Mouse (Mus musculus) limb, embryonic 11.5 days (tissue): Measurements from ENCODE around the gene Olfr1434. TPM values are rescaled to one million over a fixed set of nuclear protein-coding genes. Genes with fewer than 3 reads are reported as not detected.

ENCODE experiments used
- polyA plus RNA-seq: library from polyadenylated mRNA; unstranded; fragments of >200 nt; fragmentation: Nextera tagmentation; extraction: Ambion mirVana; gene quantifications from 2 replicates; pipeline ENCODE4 v1.2.1, GENCODE M21; 2014

Olfr1434 gene
- polyA plus RNA-seq, 1 experiment from 2014 or later, result not detected

Other genes with a start within 250 kb of the Olfr1434 start
- not detected in 2 replicates for gene Olfr1423, start 238.5 kb upstream of the Olfr1434 start, polyA plus RNA-seq
- not detected in 2 replicates for gene Olfr1424, start 217.2 kb upstream of the Olfr1434 start, polyA plus RNA-seq
- gene Olfr1425, start 202.1 kb upstream of the Olfr1434 start, polyA plus RNA-seq, result not detected in 2 replicates
- not detected in 2 replicates for gene Olfr1426, start 187.8 kb upstream of the Olfr1434 start, polyA plus RNA-seq
- gene Olfr1427, start 176.5 kb upstream of the Olfr1434 start, polyA plus RNA-seq, result not detected in 2 replicates
- not detected in 2 replicates for gene Olfr1428, start 164.0 kb upstream of the Olfr1434 start, polyA plus RNA-seq
- not detected in 2 replicates for gene Olfr76, start 156.7 kb upstream of the Olfr1434 start, polyA plus RNA-seq
- gene Olfr1555-ps1, start 109.7 kb upstream of the Olfr1434 start, polyA plus RNA-seq, result not detected in 2 replicates
- gene Olfr1431, start 79.2 kb upstream of the Olfr1434 start, polyA plus RNA-seq, result not detected in 2 replicates
- gene Olfr1432, start 47.3 kb upstream of the Olfr1434 start, polyA plus RNA-seq, result not detected in 2 replicates
- gene Olfr262, start 38.2 kb upstream of the Olfr1434 start, polyA plus RNA-seq, result not detected in 2 replicates
- gene Olfr235, start 18.8 kb upstream of the Olfr1434 start, polyA plus RNA-seq, result not detected in 2 replicates
- gene Olfr1436, start 19.3 kb downstream of the Olfr1434 start, polyA plus RNA-seq, result not detected in 2 replicates
- not detected in 2 replicates for gene Olfr1437, start 45.2 kb downstream of the Olfr1434 start, polyA plus RNA-seq
- gene Olfr1438-ps1, start 56.1 kb downstream of the Olfr1434 start, polyA plus RNA-seq, result not detected in 2 replicates
- not detected in 2 replicates for gene Olfr1440, start 107.4 kb downstream of the Olfr1434 start, polyA plus RNA-seq
- gene Olfr1441, start 137.6 kb downstream of the Olfr1434 start, polyA plus RNA-seq, result not detected in 2 replicates
- gene Pfpl, start 148.1 kb downstream of the Olfr1434 start, polyA plus RNA-seq, result not detected in 2 replicates
- gene Mpeg1, start 180.9 kb downstream of the Olfr1434 start, polyA plus RNA-seq, result 0.10 and 0.17 TPM in 2 replicates
- 2.5 and 2.7 TPM in 2 replicates for gene Dtx4, start 221.6 kb downstream of the Olfr1434 start, polyA plus RNA-seq